Mouse (Mus musculus) heart, embryonic 11.5 days (tissue): ENCODE measurements around the gene Sfta2. TPM values are rescaled to one million over a fixed set of nuclear protein-coding genes. Genes with fewer than 3 reads are reported as not detected.

Source experiments
- ATAC-seq: fragments of 200-750 bp; cut with Nextera tagmentation; replicated peaks from 2 replicates; pipeline ENCODE4 v1.8.0; 2017; ENCODE audit warnings: moderate library complexity; ENCODE audit not compliant: insufficient number of reproducible peaks, low FRiP score, low TSS enrichment
- H3K27ac ChIP-seq: fragments of 300-500 bp; sonication (generic); 2 replicates; pipeline ENCODE4 v1.5.1; 2014; ENCODE audit warnings: mild to moderate bottlenecking, low read depth, low read length
- H3K27me3 ChIP-seq: fragments of 300-500 bp; sonication (generic); 2 replicates; pipeline ENCODE4 v1.6.1; 2014; ENCODE audit warnings: mild to moderate bottlenecking, low read length, mixed read lengths; ENCODE audit not compliant: control insufficient read depth, insufficient read depth
- H3K36me3 ChIP-seq: fragments of 300-500 bp; sonication (generic); 2 replicates; pipeline ENCODE4 v1.6.1; 2014; ENCODE audit warnings: mild to moderate bottlenecking, low read length, moderate library complexity, mixed read lengths; ENCODE audit not compliant: control insufficient read depth, insufficient read depth
- H3K4me1 ChIP-seq: fragments of 300-500 bp; sonication (generic); 2 replicates; pipeline ENCODE4 v1.6.1; 2014; ENCODE audit warnings: low read length; ENCODE audit not compliant: control insufficient read depth, insufficient read depth
- H3K4me2 ChIP-seq: fragments of 300-500 bp; sonication (generic); 2 replicates; pipeline ENCODE4 v1.6.1; 2014; ENCODE audit warnings: mild to moderate bottlenecking, moderate library complexity
- H3K4me3 ChIP-seq: fragments of 300-500 bp; sonication (generic); 2 replicates; pipeline ENCODE4 v1.5.1; 2014; ENCODE audit warnings: low read depth, low read length
- H3K9ac ChIP-seq: fragments of 300-500 bp; sonication (generic); 2 replicates; pipeline ENCODE4 v1.6.1; 2014; ENCODE audit warnings: mild to moderate bottlenecking, low read depth, low read length, moderate library complexity
- H3K9me3 ChIP-seq: fragments of 300-500 bp; sonication (generic); replicated peaks from 2 replicates; pipeline ENCODE4 v1.6.1; 2016; ENCODE audit warnings: low read length; ENCODE audit not compliant: control insufficient read depth
- WGBS: fragments of 180-500 bp; shearing (Covaris S2); extraction: QIAGEN DNeasy Blood & Tissue Kit; methylation state at CpG from one replicate; pipeline ENCODE4 v1.1.7; 2014; ENCODE audit not compliant: insufficient replicate concordance; 5-methylcytosine and 5-hydroxymethylcytosine counted together
- polyA plus RNA-seq: library from polyadenylated mRNA; unstranded; fragments of >200 nt; fragmentation: Nextera tagmentation; extraction: Ambion mirVana; gene quantifications from 2 replicates; pipeline ENCODE4 v1.2.1, GENCODE M21; 2014

Sfta2 gene
- polyA plus RNA-seq, 1 experiment from 2014 or later, result not detected

GRCm38 (mm10) chr17:35691811-35692210 lies 90.5 kb downstream of the Sfta2 start:
- Histone ChIP-seq H3K4me3 (no peak overlapping the region), H3K9ac (no peak overlapping the region), H3K4me2 (no peak overlapping the region), H3K9me3 (no peaks in the 10 kb centered on the region; the same call in 1 of the 2 replicates), H3K4me1 (0 out of 2 replicates have a peak, but pooled peaks cover 1% of the 10 kb centered on the region), H3K36me3 (peaks cover 53% of the 10 kb centered on the region), H3K27ac (no peak overlapping the region), H3K27me3 (peaks cover 3% of the 10 kb centered on the region; the same call in 1 of the 2 replicates)
- WGBS, result 67% methylated on average over 4 of the region's 4 CpGs
- no peak for ATAC-seq

GRCm38 (mm10) chr17:35692368-35692767 lies 91.0 kb downstream of the Sfta2 start:
- Histone ChIP-seq H3K4me2 (no peak overlapping the region), H3K4me1 (peaks cover 7% of the 10 kb centered on the region), H3K9ac (no peak overlapping the region), H3K27ac (no peak overlapping the region), H3K36me3 (peaks cover 48% of the 10 kb centered on the region), H3K27me3 (no peaks in the 10 kb centered on the region; the same call in 1 of the 2 replicates), H3K4me3 (no peak overlapping the region), H3K9me3 (no peaks in the 10 kb centered on the region; the same call in 1 of the 2 replicates)
- no peak for ATAC-seq
- WGBS, result 77% methylated on average over 4 of the region's 4 CpGs

- H3K9ac ChIP-seq, result no peak overlapping the region
- ATAC-seq, result no peak
- WGBS, result 77% methylated on average over 5 of the region's 5 CpGs
- H3K36me3 ChIP-seq, result peaks cover 36% of the 10 kb centered on the region
- no peak overlapping the region for H3K4me2 ChIP-seq
- no peak overlapping the region for H3K27ac ChIP-seq
- peaks cover 19% of the 10 kb centered on the region for H3K4me1 ChIP-seq
- H3K4me3 ChIP-seq, result no peak overlapping the region
- H3K9me3 ChIP-seq, result no peaks in the 10 kb centered on the region; the same call in 1 of the 2 replicates
- H3K27me3 ChIP-seq, result no peaks in the 10 kb centered on the region
Measured at GRCm38 (mm10) chr17:35693906-35694305, 92.6 kb downstream of the Sfta2 start.

DNA sequence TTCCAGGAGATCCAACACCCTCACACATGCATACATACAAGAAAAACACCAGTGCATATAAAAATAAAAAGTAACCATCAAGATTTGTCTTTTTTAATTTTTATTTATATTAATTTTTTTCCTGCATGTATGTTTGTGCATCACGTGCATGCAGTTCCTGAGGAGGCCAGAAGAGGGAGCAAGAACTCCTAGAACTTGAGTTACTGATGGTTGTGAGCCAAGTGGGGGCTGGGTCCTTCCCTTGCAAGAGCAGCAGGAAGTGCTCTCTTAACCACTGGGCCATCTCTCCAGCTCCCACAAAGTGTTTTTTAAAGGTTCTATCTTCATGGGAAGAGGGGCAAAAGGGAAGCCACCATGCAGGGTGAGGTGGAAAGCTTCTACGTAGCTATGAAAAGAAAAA lies 93.9 kb downstream of the Sfta2 start:
- WGBS, result 85% methylated on average over 2 of the region's 2 CpGs
- peaks cover 32% of the 10 kb centered on the region for H3K36me3 ChIP-seq

GRCm38 (mm10) chr17:35696691-35697090 lies 95.3 kb downstream of the Sfta2 start:
- peaks cover 22% of the 10 kb centered on the region for H3K36me3 ChIP-seq
- H3K9ac ChIP-seq, result peak overlapping the region; percentile 56
- peaks cover 26% of the 10 kb centered on the region for H3K4me1 ChIP-seq
- peak overlapping the region; percentile 55 for H3K4me2 ChIP-seq
- peaks cover 13% of the 10 kb centered on the region; the same call in 1 of the 2 replicates for H3K27me3 ChIP-seq
- WGBS, result 58% methylated on average over 6 of the region's 6 CpGs
- H3K27ac ChIP-seq, result no peak overlapping the region; the same call in 1 of the 2 replicates
- ATAC-seq, result no peak
- H3K9me3 ChIP-seq, result no peaks in the 10 kb centered on the region; the same call in 1 of the 2 replicates
- H3K4me3 ChIP-seq, result no peak overlapping the region

More for the DNA sequence above, 93.9 kb downstream of the Sfta2 start:
- Histone ChIP-seq H3K4me2 (no peak overlapping the region), H3K27me3 (peaks cover 7% of the 10 kb centered on the region; the same call in 1 of the 2 replicates), H3K9me3 (no peaks in the 10 kb centered on the region; the same call in 1 of the 2 replicates), H3K27ac (no peak overlapping the region), H3K4me1 (peaks cover 26% of the 10 kb centered on the region), H3K9ac (no peak overlapping the region), H3K4me3 (no peak overlapping the region)
- no peak for ATAC-seq

DNA sequence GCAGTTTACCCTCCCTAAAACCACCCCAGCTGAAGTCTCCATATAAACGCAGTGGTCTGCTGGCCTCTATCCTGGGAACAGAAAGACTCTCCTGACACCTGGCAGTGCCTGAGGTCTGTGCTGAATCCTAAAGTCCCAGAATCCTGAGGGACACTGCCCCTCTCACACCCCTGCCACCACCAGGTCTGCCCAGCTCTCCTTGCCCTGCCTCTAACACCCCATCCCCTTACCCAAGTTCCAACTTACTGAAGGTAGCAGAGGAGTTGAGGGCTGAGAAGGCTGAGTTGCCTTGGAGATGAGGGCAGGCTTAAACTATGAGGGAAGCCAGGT lies 96.0 kb downstream of the Sfta2 start:
- H3K4me2 ChIP-seq, result peak overlapping the region; percentile 55
- H3K4me1 ChIP-seq, result peaks cover 32% of the 10 kb centered on the region
- H3K4me3 ChIP-seq, result peak overlapping the region; percentile 29
- H3K9me3 ChIP-seq, result no peaks in the 10 kb centered on the region; the same call in 1 of the 2 replicates
- peaks cover 18% of the 10 kb centered on the region for H3K36me3 ChIP-seq
- no peak; the same call in 1 of the 2 replicates for ATAC-seq
- peaks cover 16% of the 10 kb centered on the region; the same call in 1 of the 2 replicates for H3K27me3 ChIP-seq
- H3K27ac ChIP-seq, result peak overlapping the region; percentile 74
- peak overlapping the region; percentile 56 for H3K9ac ChIP-seq
- WGBS, result 35% methylated on average over 1 of the region's 1 CpGs

DNA sequence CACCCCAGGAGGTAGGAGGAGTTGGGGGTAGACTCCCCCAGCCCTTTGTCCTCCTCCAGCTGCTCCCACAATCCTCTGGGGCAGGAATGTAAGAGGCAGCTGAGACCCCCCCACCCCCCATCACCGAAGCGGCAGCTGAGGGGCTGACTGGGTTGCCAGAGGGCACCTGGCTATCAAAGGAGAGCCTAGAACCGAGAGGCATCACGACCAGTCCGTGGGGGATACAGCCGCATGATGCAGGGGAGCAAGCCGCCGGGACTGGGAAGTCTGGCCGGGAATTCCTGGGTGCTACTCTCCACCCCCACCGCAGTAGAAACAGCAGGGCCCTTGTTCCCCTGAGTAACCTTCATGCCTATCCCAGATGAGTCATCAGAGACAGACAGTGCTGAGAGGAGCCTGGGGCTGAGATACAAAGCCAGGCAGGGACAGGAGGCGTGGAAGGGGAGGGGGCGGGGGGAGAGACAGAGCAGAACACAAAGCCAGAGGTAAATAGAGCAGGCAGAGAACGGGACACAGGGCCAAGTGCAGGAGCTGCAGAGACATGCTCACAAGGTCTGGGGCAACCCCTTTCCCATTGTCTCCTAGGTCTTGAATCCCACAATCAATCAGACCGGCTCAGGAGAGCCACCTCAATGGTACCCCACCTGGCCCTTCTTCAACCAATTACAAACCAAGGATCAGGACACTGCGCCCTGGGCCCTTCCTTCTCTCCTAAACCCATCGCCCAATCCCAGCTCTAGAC lies 96.6 kb downstream of the Sfta2 start:
- ATAC-seq, result 0 out of 2 replicates have a peak, but pooled peaks have one; percentile 28
- Histone ChIP-seq H3K4me1 (peaks cover 35% of the 10 kb centered on the region), H3K4me3 (peak overlapping the region; percentile 29), H3K27ac (peak overlapping the region; percentile 74), H3K9ac (peak overlapping the region; percentile 56), H3K27me3 (peaks cover 17% of the 10 kb centered on the region; the same call in 1 of the 2 replicates), H3K9me3 (no peaks in the 10 kb centered on the region; the same call in 1 of the 2 replicates), H3K36me3 (peaks cover 15% of the 10 kb centered on the region), H3K4me2 (peak overlapping the region; percentile 55)
- 3% methylated on average over 16 of the region's 16 CpGs for WGBS

GRCm38 (mm10) chr17:35698501-35698883 lies 97.1 kb downstream of the Sfta2 start:
- ATAC-seq, result no peak
- Histone ChIP-seq H3K4me3 (peak overlapping the region; percentile 29), H3K27ac (peak overlapping the region; percentile 74)

More at GRCm38 (mm10) chr17:35698501-35698883, 97.1 kb downstream of the Sfta2 start:
- peaks cover 10% of the 10 kb centered on the region for H3K36me3 ChIP-seq
- no peaks in the 10 kb centered on the region; the same call in 1 of the 2 replicates for H3K9me3 ChIP-seq
- H3K4me1 ChIP-seq, result peaks cover 35% of the 10 kb centered on the region
- peak overlapping the region; percentile 55 for H3K4me2 ChIP-seq
- H3K9ac ChIP-seq, result peak overlapping the region; percentile 56
- H3K27me3 ChIP-seq, result peaks cover 17% of the 10 kb centered on the region; the same call in 1 of the 2 replicates
- WGBS, result 25% methylated on average over 5 of the region's 5 CpGs
